Mouse (Mus musculus): ENCODE data around the gene Emp3.
"Not testable (repeated sequence)": the region's sequence is repeated elsewhere in the genome, so short reads cannot be mapped to it uniquely, and the experiment has no call there.

The Emp3 gene

GRCm38 (mm10) chr7:45916056-45917003, 4.9 kb downstream of the Emp3 start:
- peak; percentile 69 for DNase-seq (ENCODE audit: low read depth, low spot score)

GRCm38 (mm10) chr7:45915011-45915410, 6.2 kb downstream of the Emp3 start:
- DNase-seq (ENCODE audit: low read depth, low spot score), result no peak

GRCm38 (mm10) chr7:45914067-45914466, 7.1 kb downstream of the Emp3 start:
- DNase-seq (ENCODE audit: low read depth, low spot score), result no peak

GRCm38 (mm10) chr7:45909145-45909544, 12.1 kb downstream of the Emp3 start:
- DNase-seq (ENCODE audit: low read depth, low spot score), result no peak

- no peak for DNase-seq (ENCODE audit: low read depth, low spot score)
Measured at GRCm38 (mm10) chr7:45908384-45908783, 12.8 kb downstream of the Emp3 start.

- no peak for DNase-seq (ENCODE audit: low read depth, low spot score)
Measured at GRCm38 (mm10) chr7:45906622-45907021, 14.6 kb downstream of the Emp3 start.

GRCm38 (mm10) chr7:45902481-45903002, 18.7 kb downstream of the Emp3 start:
- peak; percentile 54 for DNase-seq (ENCODE audit: low read depth, low spot score)

- DNase-seq (ENCODE audit: low read depth, low spot score), result peak; percentile 84
Measured at GRCm38 (mm10) chr7:45901562-45901961, 19.6 kb downstream of the Emp3 start.

- peak; percentile 70 for DNase-seq (ENCODE audit: low read depth, low spot score)
Measured at GRCm38 (mm10) chr7:45898125-45898524, 23.1 kb downstream of the Emp3 start.

GRCm38 (mm10) chr7:45897258-45897757, 23.9 kb downstream of the Emp3 start:
- DNase-seq (ENCODE audit: low read depth, low spot score), result peak; percentile 89

- DNase-seq (ENCODE audit: low read depth, low spot score), result peak; percentile 99
Measured at GRCm38 (mm10) chr7:45896517-45897257, 24.5 kb downstream of the Emp3 start, which contains the start of the genes Syngr4 and Tmem143. Syngr4 (minus strand) TSS chr7:45896714. Tmem143 (plus strand) TSS chr7:45896941.

- no peak for DNase-seq (ENCODE audit: low read depth, low spot score)
Measured at GRCm38 (mm10) chr7:45895931-45896516, 25.2 kb downstream of the Emp3 start.

- no peak for DNase-seq (ENCODE audit: low read depth, low spot score)
Measured at GRCm38 (mm10) chr7:45892651-45893050, 28.6 kb downstream of the Emp3 start.

GRCm38 (mm10) chr7:45887246-45887645, 34.0 kb downstream of the Emp3 start:
- DNase-seq (ENCODE audit: low read depth, low spot score), result no peak

GRCm38 (mm10) chr7:45881011-45881410, 40.2 kb downstream of the Emp3 start:
- peak; percentile 34 for DNase-seq (ENCODE audit: low read depth, low spot score)

- no peak for DNase-seq (ENCODE audit: low read depth, low spot score)
Measured at GRCm38 (mm10) chr7:45880531-45880930, 40.7 kb downstream of the Emp3 start.

GRCm38 (mm10) chr7:45878278-45878677, 42.9 kb downstream of the Emp3 start, which contains the start of gene Grin2d:
Grin2d (minus strand) TSS chr7:45878378.
- DNase-seq (ENCODE audit: low read depth, low spot score), result not testable (repeated sequence)

GRCm38 (mm10) chr7:45876895-45877294, 44.3 kb downstream of the Emp3 start:
- DNase-seq (ENCODE audit: low read depth, low spot score), result no peak

GRCm38 (mm10) chr7:45873061-45873947, 47.9 kb downstream of the Emp3 start:
- DNase-seq (ENCODE audit: low read depth, low spot score), result peak; percentile 35

GRCm38 (mm10) chr7:45872624-45873023, 48.6 kb downstream of the Emp3 start, which contains the start of gene Kdelr1:
Kdelr1 (plus strand) TSS chr7:45872772.
- DNase-seq (ENCODE audit: low read depth, low spot score), result peak; percentile 88

All from ES-CJ7 (cell line).